Mouse (Mus musculus) stomach, embryonic 16.5 days (tissue): ENCODE results near the gene Zfp59. TPM values are rescaled to one million over a fixed set of nuclear protein-coding genes. Genes with fewer than 3 reads are reported as not detected.
"Not testable (repeated sequence)": the region's sequence is repeated elsewhere in the genome, so short reads cannot be mapped to it uniquely, and the experiment has no call there.

Experiments
- ATAC-seq: fragments of 200-750 bp; cut with Nextera tagmentation; 2 replicates; pipeline ENCODE4 v1.8.0; 2017; ENCODE audit warnings: moderate number of reproducible peaks, moderate TSS enrichment; ENCODE audit not compliant: insufficient read depth, low FRiP score
- H3K27ac ChIP-seq: fragments of 300-500 bp; sonication (generic); 2 replicates; pipeline ENCODE4 v1.5.1; 2014; ENCODE audit warnings: low read length
- H3K27me3 ChIP-seq: fragments of 300-500 bp; sonication (generic); 2 replicates; pipeline ENCODE4 v1.6.1; 2014; ENCODE audit warnings: low read length, control low read depth, mixed read lengths; ENCODE audit not compliant: control insufficient read depth, insufficient read depth
- H3K36me3 ChIP-seq: fragments of 300-500 bp; sonication (generic); 2 replicates; pipeline ENCODE4 v1.6.1; 2014; ENCODE audit warnings: low read length; ENCODE audit not compliant: control insufficient read depth, insufficient read depth
- H3K4me1 ChIP-seq: fragments of 300-500 bp; sonication (generic); 2 replicates; pipeline ENCODE4 v1.6.1; 2014; ENCODE audit warnings: low read length, control low read depth, mixed read lengths; ENCODE audit not compliant: control insufficient read depth, insufficient read depth
- H3K4me2 ChIP-seq: fragments of 300-500 bp; sonication (generic); 2 replicates; pipeline ENCODE4 v1.6.1; 2014; ENCODE audit warnings: low read depth, low read length, mixed read lengths
- H3K4me3 ChIP-seq: fragments of 300-500 bp; sonication (generic); replicated peaks from 2 replicates; pipeline ENCODE4 v1.5.1; 2014; ENCODE audit warnings: mild to moderate bottlenecking, low read length
- H3K9ac ChIP-seq: fragments of 300-500 bp; sonication (generic); 2 replicates; pipeline ENCODE4 v1.6.1; 2014; ENCODE audit warnings: low read length
- H3K9me3 ChIP-seq: fragments of 300-500 bp; sonication (generic); replicated peaks from 2 replicates; pipeline ENCODE4 v1.6.1; 2016; ENCODE audit warnings: low read length, control low read depth; ENCODE audit not compliant: control insufficient read depth
- WGBS: fragments of 180-500 bp; shearing (Covaris S2); extraction: QIAGEN DNeasy Blood & Tissue Kit; methylation state at CpG from one replicate; pipeline ENCODE4 v1.1.7; 2014; 5-methylcytosine and 5-hydroxymethylcytosine counted together
- polyA plus RNA-seq: library from polyadenylated mRNA; unstranded; fragments of >200 nt; fragmentation: Nextera tagmentation; extraction: Ambion mirVana; gene quantifications from 2 replicates; pipeline ENCODE4 v1.2.1, GENCODE M21; 2015

The Zfp59 gene
- polyA plus RNA-seq, 1 experiment from 2014 or later, result 6.4 TPM

DNA sequence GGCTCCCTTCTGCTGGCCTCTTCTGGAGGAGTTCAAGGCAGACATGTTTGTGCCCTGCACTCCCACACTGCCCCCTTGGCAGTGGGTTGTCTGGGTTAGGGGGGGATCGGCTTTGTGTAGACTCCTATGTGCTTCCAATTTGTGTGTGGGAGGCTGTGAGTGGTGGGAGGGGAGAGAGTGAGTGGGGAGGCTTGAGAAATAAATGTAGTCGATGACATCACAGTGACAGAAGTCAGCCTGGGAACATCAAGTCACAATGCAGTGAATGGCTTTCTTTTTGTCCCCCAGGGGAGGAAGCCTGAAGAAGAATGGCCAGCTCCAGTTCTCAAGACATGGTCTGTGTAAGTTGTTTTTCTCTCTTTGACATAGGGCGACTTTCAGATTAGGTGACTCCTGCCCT is 31.5 kb upstream of the Zfp59 start, which contains the start of gene Zfp626:
Gene Zfp626, plus strand, starts transcription at position 301 of the 400 bp plus-strand sequence.
- not testable (repeated sequence) for ATAC-seq, H3K4me3 ChIP-seq, H3K27me3 ChIP-seq, H3K4me2 ChIP-seq, H3K36me3 ChIP-seq, H3K4me1 ChIP-seq, H3K27ac ChIP-seq, H3K9me3 ChIP-seq, H3K9ac ChIP-seq
- WGBS, result 88% methylated on average over 3 of the region's 3 CpGs

DNA sequence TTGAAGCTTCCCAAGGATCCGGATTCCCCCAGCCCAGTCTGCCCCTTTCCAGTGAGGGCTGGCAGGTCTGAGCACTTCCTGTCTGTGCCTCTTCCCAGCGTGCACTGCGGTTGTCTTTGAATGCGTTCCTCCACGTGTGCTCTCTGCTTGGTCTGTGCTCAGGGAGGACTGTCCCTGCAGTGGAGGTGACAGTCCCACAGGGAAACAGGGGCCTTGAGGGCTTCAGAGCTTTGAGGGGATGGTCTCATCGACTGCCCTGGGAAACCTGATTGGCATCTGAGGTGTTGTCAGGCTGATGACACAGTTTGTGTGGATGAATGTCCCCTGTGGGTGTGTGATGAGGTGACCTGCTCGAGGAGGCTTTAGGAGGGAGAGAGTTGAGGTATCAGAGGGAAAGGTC is 31.1 kb upstream of the Zfp59 start:
- H3K27me3 ChIP-seq, H3K36me3 ChIP-seq, H3K4me3 ChIP-seq, H3K9me3 ChIP-seq, H3K27ac ChIP-seq, ATAC-seq, H3K9ac ChIP-seq, H3K4me2 ChIP-seq, H3K4me1 ChIP-seq: not testable (repeated sequence)
- WGBS, result 85% methylated on average over 7 of the region's 7 CpGs

DNA sequence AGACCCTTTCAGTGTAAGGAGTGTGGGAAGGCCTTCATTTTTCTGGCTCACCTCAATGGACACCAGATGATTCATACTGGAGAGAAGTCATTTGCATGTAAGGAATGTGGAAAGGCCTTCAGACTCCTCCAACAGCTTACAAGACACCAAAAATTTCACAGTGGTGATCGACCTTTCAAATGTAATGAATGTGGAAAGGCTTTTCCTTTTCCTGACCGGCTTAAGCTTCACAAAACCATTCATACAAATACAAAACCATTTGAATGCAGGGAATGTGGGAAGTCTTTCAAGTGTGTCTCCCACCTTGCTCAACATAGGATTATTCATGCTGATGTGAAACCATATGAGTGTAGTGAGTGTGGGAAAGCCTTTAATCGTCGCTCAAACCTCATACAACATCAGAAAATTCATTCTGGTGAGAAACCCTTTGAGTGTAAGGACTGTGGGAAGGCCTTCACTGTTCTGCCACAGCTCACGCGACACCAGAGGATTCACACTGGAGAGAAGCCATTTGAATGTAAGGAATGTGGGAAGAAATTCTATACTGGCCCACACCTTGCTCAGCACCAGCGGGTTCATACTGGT is 19.8 kb upstream of the Zfp59 start:
- no peak for ATAC-seq
- Histone ChIP-seq H3K4me2 (no peak overlapping the region), H3K27me3 (no peaks in the 10 kb centered on the region), H3K36me3 (0 out of 2 replicates have a peak, but pooled peaks cover 9% of the 10 kb centered on the region), H3K27ac (no peak overlapping the region), H3K4me1 (no peaks in the 10 kb centered on the region), H3K9me3 (no peaks in the 10 kb centered on the region), H3K9ac (no peak overlapping the region), H3K4me3 (no peak overlapping the region)
- WGBS, result 93% methylated on average over 7 of the region's 7 CpGs

DNA sequence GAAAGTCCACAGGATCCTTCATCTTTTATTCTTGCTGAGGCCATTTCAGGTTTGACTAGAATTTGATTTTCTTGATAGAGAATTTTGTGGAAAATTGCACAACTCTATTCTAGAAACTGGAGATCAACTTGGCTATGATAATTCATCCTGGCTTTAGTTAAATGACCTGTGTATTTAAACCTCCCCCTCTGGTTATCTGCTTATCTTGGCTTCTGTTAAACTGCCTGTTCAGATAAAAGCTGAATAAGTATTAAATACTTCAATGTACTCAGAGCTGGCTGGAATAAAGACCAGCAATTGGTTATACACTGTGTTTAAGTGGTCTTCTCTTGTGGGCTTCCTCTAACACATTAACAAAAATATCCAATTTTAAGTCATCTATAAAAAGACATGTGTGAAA is 15.8 kb upstream of the Zfp59 start:
- H3K36me3 ChIP-seq, result 0 out of 2 replicates have a peak, but pooled peaks cover 6% of the 10 kb centered on the region
- no peak for ATAC-seq
- H3K9ac ChIP-seq, result no peak overlapping the region
- H3K9me3 ChIP-seq, result no peaks in the 10 kb centered on the region
- H3K4me2 ChIP-seq, result no peak overlapping the region
- H3K4me3 ChIP-seq, result no peak overlapping the region
- no peaks in the 10 kb centered on the region for H3K4me1 ChIP-seq
- no peak overlapping the region for H3K27ac ChIP-seq
- no peaks in the 10 kb centered on the region for H3K27me3 ChIP-seq

DNA sequence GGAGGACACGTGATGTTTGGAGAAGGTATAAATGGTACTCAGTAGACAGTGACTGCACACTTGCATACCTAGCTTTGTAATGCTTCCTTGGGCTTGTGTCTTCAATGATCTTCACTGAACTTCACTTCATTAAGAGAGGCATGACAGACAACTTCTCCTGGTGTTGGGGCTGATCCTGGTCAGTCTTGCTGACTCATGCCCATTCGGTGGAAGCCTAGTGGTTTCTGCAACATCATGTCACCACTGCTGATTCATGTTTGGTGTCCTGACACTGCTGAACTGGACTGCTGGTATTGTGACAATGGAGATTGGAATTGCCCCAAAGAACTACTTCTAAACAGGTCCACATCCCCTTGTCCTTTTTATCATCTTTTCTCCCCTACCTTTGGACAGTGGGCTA is 4.3 kb upstream of the Zfp59 start:
- peaks cover 3% of the 10 kb centered on the region for H3K4me1 ChIP-seq
- H3K4me2 ChIP-seq, result no peak overlapping the region
- H3K27me3 ChIP-seq, result no peaks in the 10 kb centered on the region
- H3K4me3 ChIP-seq, result no peak overlapping the region
- WGBS, result 90% methylated on average over 2 of the region's 2 CpGs
- no peak overlapping the region for H3K9ac ChIP-seq
- H3K36me3 ChIP-seq, result no peaks in the 10 kb centered on the region
- no peak overlapping the region for H3K27ac ChIP-seq
- no peak for ATAC-seq
- H3K9me3 ChIP-seq, result no peaks in the 10 kb centered on the region

DNA sequence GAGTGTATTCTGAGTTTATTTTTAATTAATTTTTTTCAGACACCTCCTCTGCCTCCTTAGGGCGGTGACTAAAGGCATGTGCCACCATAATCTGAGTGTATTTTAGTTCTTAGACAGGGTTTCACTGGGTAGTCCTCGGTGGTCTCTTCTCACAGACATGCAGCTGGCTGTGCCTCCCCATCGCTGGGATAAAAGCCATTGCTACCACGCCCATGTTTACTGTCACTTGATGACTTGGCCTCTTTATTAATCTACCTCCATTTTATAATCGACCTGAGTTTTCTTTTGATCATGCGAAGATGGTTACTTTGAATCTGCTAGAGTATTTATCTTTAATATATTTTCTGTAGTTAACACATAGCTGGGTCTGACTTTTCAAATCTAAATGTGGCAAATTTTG is 511 bp upstream of the Zfp59 start:
- Histone ChIP-seq H3K27me3 (no peaks in the 10 kb centered on the region), H3K27ac (peak overlapping the region; percentile 87), H3K4me2 (peak overlapping the region; percentile 70), H3K36me3 (no peaks in the 10 kb centered on the region), H3K4me3 (peak overlapping the region; percentile 66), H3K9ac (peak overlapping the region; percentile 78), H3K4me1 (peaks cover 4% of the 10 kb centered on the region), H3K9me3 (no peaks in the 10 kb centered on the region; the same call in 1 of the 2 replicates)
- ATAC-seq, result no peak
- WGBS, result 25% methylated on average over 6 of the region's 6 CpGs

DNA sequence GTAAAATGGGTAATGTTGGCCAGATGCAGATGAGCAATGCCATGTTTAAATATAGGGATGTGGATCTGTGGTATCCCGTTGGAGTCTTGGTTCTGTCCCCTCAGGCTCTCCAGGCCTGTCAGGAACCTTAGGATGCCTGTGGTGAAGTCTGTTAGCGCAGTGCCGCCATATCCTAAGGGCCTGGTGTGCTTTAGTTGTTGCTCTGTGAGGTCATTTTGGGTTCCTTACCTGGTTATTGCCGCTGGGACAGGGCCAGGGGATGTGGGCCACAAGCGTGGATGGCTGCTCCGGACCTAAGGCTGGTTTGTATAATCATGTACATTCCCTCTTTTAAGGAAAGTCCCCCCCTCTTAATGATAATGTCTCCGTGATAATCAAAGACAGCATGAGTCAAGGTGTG is 1.2 kb downstream of the Zfp59 start:
- H3K27ac ChIP-seq, result no peak overlapping the region
- H3K9ac ChIP-seq, result no peak overlapping the region
- no peak for ATAC-seq
- WGBS, result 92% methylated on average over 7 of the region's 7 CpGs
- H3K36me3 ChIP-seq, result no peaks in the 10 kb centered on the region
- no peak overlapping the region for H3K4me3 ChIP-seq
- peaks cover 4% of the 10 kb centered on the region for H3K4me1 ChIP-seq
- H3K4me2 ChIP-seq, result no peak overlapping the region
- no peaks in the 10 kb centered on the region for H3K27me3 ChIP-seq
- no peaks in the 10 kb centered on the region; the same call in 1 of the 2 replicates for H3K9me3 ChIP-seq

DNA sequence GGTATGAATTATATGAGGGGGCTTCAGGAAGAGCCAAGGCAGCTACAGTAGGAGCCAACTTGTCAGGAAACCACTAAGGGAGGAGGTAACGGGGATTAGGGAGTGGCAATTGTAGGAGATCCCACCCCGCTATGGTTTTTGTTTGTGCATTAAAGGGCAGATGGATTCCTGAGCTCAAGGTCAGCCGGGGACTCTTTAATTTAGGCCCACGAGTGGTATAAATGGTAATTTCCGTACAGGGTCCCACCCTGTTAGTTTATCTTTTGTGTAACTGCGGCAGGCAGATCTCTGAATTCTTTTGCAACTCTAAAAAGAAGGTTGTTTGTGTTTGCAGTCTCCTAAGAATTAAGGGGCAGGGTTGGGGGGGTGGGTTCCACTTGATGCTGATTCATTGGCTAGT is 1.7 kb downstream of the Zfp59 start:
- H3K4me3 ChIP-seq, result no peak overlapping the region
- H3K9me3 ChIP-seq, result no peaks in the 10 kb centered on the region; the same call in 1 of the 2 replicates
- H3K36me3 ChIP-seq, result no peaks in the 10 kb centered on the region
- peaks cover 4% of the 10 kb centered on the region for H3K4me1 ChIP-seq
- no peak overlapping the region for H3K4me2 ChIP-seq
- 84% methylated on average over 6 of the region's 6 CpGs for WGBS
- H3K27ac ChIP-seq, result no peak overlapping the region
- no peak for ATAC-seq
- H3K27me3 ChIP-seq, result no peaks in the 10 kb centered on the region
- no peak overlapping the region for H3K9ac ChIP-seq

DNA sequence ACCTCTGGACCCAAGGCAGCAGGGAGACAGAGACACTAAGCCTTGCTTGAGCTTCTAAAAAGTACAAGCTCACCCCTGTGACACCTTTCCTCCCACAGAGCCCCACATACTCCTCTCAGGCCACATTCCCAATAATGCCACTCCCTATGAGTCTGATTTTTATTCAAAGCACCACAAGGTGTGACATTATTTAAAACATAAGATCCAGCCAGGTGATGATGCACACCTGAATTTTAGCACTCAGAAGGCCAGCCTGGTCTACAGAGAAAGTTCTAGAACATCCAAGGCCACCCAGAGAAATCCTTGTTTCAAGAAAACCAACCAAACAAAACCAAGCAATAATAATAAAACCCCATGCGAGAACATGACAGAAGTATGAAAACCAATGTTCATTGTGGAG is 18.8 kb downstream of the Zfp59 start, which contains the start of gene Zfp607a:
Gene Zfp607a, plus strand, starts transcription at position 301 of the 400 bp plus-strand sequence.
- Histone ChIP-seq H3K4me1 (peaks cover 9% of the 10 kb centered on the region), H3K4me3 (no peak within 1 kb of the TSS), H3K4me2 (no peak within 1 kb of the TSS), H3K27me3 (no peaks in the 10 kb centered on the region), H3K9me3 (no peaks in the 10 kb centered on the region), H3K27ac (no peak within 1 kb of the TSS), H3K9ac (no peak within 1 kb of the TSS), H3K36me3 (no peaks in the 10 kb centered on the region)
- no peak for ATAC-seq
- WGBS, result 95% methylated on average over 1 of the region's 1 CpGs
